Mouse (Mus musculus) lung, embryonic 16.5 days (tissue): Measurements from ENCODE around the gene Rnf215. TPM values are rescaled to one million over a fixed set of nuclear protein-coding genes. Genes with fewer than 3 reads are reported as not detected.
A peak's percentile ranks its signal among the peaks of the same experiment; 100 is the strongest.
"Not testable (repeated sequence)": the region's sequence is repeated elsewhere in the genome, so short reads cannot be mapped to it uniquely, and the experiment has no call there.

ENCODE experiments used
- ATAC-seq: fragments of 200-750 bp; cut with Nextera tagmentation; 2 replicates; pipeline ENCODE4 v1.8.0; 2017; ENCODE audit warnings: low read depth, mild to moderate bottlenecking, moderate library complexity
- H3K27ac ChIP-seq: fragments of 300-500 bp; sonication (generic); 2 replicates; pipeline ENCODE4 v1.5.1; 2014; ENCODE audit warnings: mild to moderate bottlenecking, control low read depth, low read length
- H3K27me3 ChIP-seq: fragments of 300-500 bp; sonication (generic); 2 replicates; pipeline ENCODE4 v1.6.1; 2014; ENCODE audit warnings: low read depth, low read length, mixed read lengths; ENCODE audit not compliant: control insufficient read depth, insufficient read depth
- H3K36me3 ChIP-seq: fragments of 300-500 bp; sonication (generic); 2 replicates; pipeline ENCODE4 v1.6.1; 2014; ENCODE audit warnings: low read length; ENCODE audit not compliant: control insufficient read depth, insufficient read depth
- H3K4me1 ChIP-seq: fragments of 300-500 bp; sonication (generic); replicated peaks from 2 replicates; pipeline ENCODE4 v1.6.1; 2014; ENCODE audit warnings: low read length, mixed read lengths; ENCODE audit not compliant: control insufficient read depth, insufficient read depth
- H3K4me2 ChIP-seq: fragments of 300-500 bp; sonication (generic); 2 replicates; pipeline ENCODE4 v1.6.1; 2014; ENCODE audit warnings: low read depth, low read length, control low read depth
- H3K4me3 ChIP-seq: fragments of 300-500 bp; sonication (generic); 2 replicates; pipeline ENCODE4 v1.5.1; 2014; ENCODE audit warnings: mild to moderate bottlenecking, low read length, control low read depth
- H3K9ac ChIP-seq: fragments of 300-500 bp; sonication (generic); 2 replicates; pipeline ENCODE4 v1.6.1; 2014; ENCODE audit warnings: low read length, control low read depth
- H3K9me3 ChIP-seq: fragments of 300-500 bp; sonication (generic); 2 replicates; pipeline ENCODE4 v1.6.1; 2016; ENCODE audit warnings: low read length; ENCODE audit not compliant: control insufficient read depth
- whole genome bisulfite sequencing: fragments of 180-500 bp; shearing (Covaris S2); extraction: QIAGEN DNeasy Blood & Tissue Kit; methylation state at CpG from one replicate; pipeline ENCODE4 v1.1.7; 2014; 5-methylcytosine and 5-hydroxymethylcytosine counted together
- polyA plus RNA-seq: library from polyadenylated mRNA; unstranded; fragments of >200 nt; fragmentation: Nextera tagmentation; extraction: Ambion mirVana; gene quantifications from 2 replicates; pipeline ENCODE4 v1.2.1, GENCODE M21; 2015

The Rnf215 gene
- polyA plus RNA-seq, 1 experiment from 2014 or later: 35.7 TPM

- 17% methylated on average over 1 of the region's 1 CpGs for WGBS
- no peak for ATAC-seq
- peaks cover 43% of the 10 kb centered on the region for H3K36me3 ChIP-seq
- no peaks in the 10 kb centered on the region for H3K4me1 ChIP-seq
- H3K27ac ChIP-seq: no peak overlapping the region
- H3K9ac ChIP-seq: no peak overlapping the region
- no peak overlapping the region for H3K4me2 ChIP-seq
- no peaks in the 10 kb centered on the region for H3K27me3 ChIP-seq
- no peak overlapping the region for H3K4me3 ChIP-seq
- H3K9me3 ChIP-seq: no peaks in the 10 kb centered on the region
Observed at GRCm38 (mm10) chr11:4182061-4182460, 47.1 kb downstream of the Rnf215 start.

GRCm38 (mm10) chr11:4183511-4183910, 48.5 kb downstream of the Rnf215 start:
- H3K9me3 ChIP-seq: no peaks in the 10 kb centered on the region
- H3K27ac ChIP-seq: 0 out of 2 replicates have a peak overlapping the region, but pooled peaks have one; percentile 8
- H3K27me3 ChIP-seq: no peaks in the 10 kb centered on the region
- H3K36me3 ChIP-seq: peaks cover 30% of the 10 kb centered on the region
- no peak for ATAC-seq
- H3K9ac ChIP-seq: no peak overlapping the region
- no peak overlapping the region for H3K4me3 ChIP-seq
- H3K4me1 ChIP-seq: peaks cover 10% of the 10 kb centered on the region
- no peak overlapping the region for H3K4me2 ChIP-seq

DNA sequence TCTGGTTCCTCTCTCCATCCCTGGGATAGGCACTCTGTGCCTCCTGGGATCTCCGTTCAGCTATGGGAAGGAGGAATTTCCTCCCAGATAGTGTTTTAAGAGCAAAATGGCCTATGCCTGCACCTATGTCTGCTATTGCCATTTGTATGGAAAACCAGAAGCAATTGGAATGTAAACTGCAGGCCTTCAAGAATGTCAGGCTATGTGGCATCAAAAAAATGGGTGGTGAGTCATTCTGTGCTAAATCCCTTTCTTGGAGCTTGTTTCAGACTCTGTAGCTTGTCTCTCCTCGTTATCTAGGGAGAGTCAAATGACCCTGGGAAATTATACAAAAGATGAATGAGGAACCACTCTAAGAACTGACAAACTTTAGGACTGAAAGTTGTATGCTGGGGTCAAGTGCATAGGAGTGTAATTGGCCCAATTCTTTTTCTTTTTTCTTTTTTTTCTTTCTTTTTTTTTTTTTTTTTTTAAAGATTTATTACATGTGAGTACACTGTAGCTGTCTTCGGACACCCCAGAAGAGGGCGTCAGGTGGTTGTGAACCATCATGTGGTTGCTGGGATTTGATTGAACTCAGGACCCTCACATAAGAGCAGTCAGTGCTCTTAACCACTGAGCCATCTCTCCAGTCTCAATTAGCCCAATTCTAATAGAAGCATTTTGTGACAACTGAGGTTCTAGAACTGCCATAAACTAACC, 49.4 kb downstream of the Rnf215 start:
- no peaks in the 10 kb centered on the region for H3K27me3 ChIP-seq
- no peaks in the 10 kb centered on the region for H3K9me3 ChIP-seq
- H3K9ac ChIP-seq: no peak overlapping the region
- ATAC-seq: no peak
- 68% methylated on average over 4 of the region's 4 CpGs for WGBS
- H3K4me2 ChIP-seq: no peak overlapping the region
- H3K36me3 ChIP-seq: peaks cover 24% of the 10 kb centered on the region
- no peak overlapping the region for H3K4me3 ChIP-seq
- H3K4me1 ChIP-seq: peaks cover 10% of the 10 kb centered on the region
- no peak overlapping the region for H3K27ac ChIP-seq

GRCm38 (mm10) chr11:4185480-4185879, 50.5 kb downstream of the Rnf215 start:
- WGBS: 84% methylated on average over 6 of the region's 6 CpGs
- H3K4me1 ChIP-seq, H3K4me3 ChIP-seq, H3K9ac ChIP-seq, ATAC-seq, H3K27me3 ChIP-seq, H3K27ac ChIP-seq, H3K9me3 ChIP-seq, H3K4me2 ChIP-seq: not testable (repeated sequence)
- peaks cover 18% of the 10 kb centered on the region for H3K36me3 ChIP-seq

DNA sequence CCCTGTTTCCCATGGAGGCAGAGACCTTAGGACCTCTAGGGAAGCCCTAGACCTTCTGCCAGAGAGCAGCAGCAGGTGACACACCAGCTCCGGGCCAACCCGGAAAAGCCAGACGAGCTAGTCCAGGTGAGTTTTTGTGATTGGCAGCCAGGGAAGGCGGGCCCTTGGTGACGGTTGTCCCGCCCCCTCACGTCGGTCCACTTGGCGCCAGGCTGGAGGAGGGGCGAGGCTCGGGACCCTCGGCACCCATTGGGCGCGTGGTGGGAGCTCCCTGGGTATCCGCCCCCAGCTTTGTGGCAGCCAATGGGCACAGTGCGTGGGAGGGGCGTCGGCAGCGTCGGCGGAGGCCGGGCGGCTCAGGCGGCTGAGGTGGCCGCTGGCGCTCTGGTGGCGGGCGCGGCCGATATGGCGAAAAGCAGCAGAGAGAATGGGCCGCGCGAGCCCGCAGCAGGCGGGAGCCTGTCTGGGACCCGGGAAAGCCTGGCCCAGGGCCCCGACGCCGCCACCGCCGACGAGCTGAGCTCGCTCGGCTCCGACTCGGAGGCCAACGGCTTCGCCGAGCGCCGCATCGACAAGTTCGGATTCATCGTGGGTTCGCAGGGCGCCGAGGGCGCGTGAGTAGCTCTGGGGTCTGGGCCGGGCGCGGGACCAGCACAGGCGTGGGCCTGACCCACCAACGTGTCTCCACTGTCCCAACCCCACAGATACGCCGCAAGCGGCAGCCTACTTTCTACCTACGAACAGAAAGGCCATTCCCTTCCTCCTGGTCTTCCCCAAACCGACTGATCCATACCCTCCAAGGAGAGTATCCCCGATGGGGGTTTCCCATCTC, 51.7 kb downstream of the Rnf215 start, which contains the start of gene Tbc1d10a:
TSS of gene Tbc1d10a (plus strand) at position 304 of the 832 bp plus-strand sequence.
- Histone ChIP-seq H3K9me3 (no peaks in the 10 kb centered on the region), H3K4me2 (peak within 1 kb of the TSS; percentile 92), H3K36me3 (peaks cover 7% of the 10 kb centered on the region; the same call in 1 of the 2 replicates), H3K4me3 (peak within 1 kb of the TSS; percentile 92), H3K27me3 (no peaks in the 10 kb centered on the region), H3K27ac (no peak within 1 kb of the TSS; the same call in 1 of the 2 replicates), H3K9ac (peak within 1 kb of the TSS; percentile 97), H3K4me1 (peaks cover 10% of the 10 kb centered on the region)
- ATAC-seq: peak; percentile 100
- WGBS: under 1% methylated on average over 66 of the region's 71 CpGs

DNA sequence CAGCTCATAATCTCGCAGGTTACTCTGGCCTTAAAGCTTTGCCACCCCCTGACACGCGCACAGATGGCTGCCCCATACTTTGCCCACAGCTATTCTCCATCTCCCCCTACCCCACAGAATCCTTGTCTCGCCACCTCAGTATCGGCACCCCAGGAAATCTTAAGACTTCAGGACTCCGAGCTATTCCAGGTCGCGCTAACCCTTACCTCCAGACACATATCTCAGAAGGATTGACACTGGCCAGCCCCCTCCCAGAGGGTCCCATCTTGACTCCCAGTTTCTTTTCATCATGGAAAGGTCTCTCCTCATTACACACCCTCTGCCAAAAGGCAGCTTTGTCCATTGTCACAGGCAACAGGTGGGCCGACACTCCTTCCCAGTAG, 52.3 kb downstream of the Rnf215 start:
- ATAC-seq: no peak
- 11% methylated on average over 9 of the region's 9 CpGs for WGBS
- H3K9ac ChIP-seq: peak overlapping the region; percentile 97
- H3K4me2 ChIP-seq: peak overlapping the region; percentile 92
- H3K4me3 ChIP-seq: peak overlapping the region; percentile 92
- H3K4me1 ChIP-seq: peaks cover 10% of the 10 kb centered on the region
- H3K36me3 ChIP-seq: peaks cover 2% of the 10 kb centered on the region; the same call in 1 of the 2 replicates
- no peaks in the 10 kb centered on the region for H3K9me3 ChIP-seq
- H3K27me3 ChIP-seq: no peaks in the 10 kb centered on the region
- no peak overlapping the region for H3K27ac ChIP-seq

DNA sequence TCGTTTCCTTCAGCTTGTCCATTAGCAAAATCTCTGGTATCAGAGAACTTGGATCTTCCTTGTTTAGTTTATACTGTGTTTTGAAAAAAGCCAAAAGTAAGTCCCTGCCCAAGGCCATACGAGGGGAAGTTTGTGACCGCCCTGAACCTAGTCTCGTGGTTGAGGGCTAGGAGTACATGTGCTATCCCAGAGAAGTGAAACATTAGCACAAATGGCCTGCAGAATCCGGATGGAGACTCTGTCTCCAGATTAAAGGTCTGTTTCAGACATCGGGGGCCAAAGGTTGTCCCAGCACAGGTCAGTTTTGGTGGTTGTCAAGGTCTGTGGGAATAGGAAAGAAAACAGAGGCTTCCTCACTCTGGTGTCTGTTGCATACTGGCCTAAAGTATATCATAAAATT, 54.2 kb downstream of the Rnf215 start:
- Histone ChIP-seq H3K4me2 (no peak overlapping the region), H3K4me3 (no peak overlapping the region), H3K9ac (no peak overlapping the region), H3K36me3 (no peaks in the 10 kb centered on the region), H3K27ac (no peak overlapping the region), H3K4me1 (peaks cover 10% of the 10 kb centered on the region), H3K9me3 (no peaks in the 10 kb centered on the region), H3K27me3 (no peaks in the 10 kb centered on the region)
- no peak for ATAC-seq
- 82% methylated on average over 6 of the region's 6 CpGs for WGBS

- WGBS: 80% methylated on average over 3 of the region's 3 CpGs
- H3K9me3 ChIP-seq: no peaks in the 10 kb centered on the region
- no peaks in the 10 kb centered on the region for H3K27me3 ChIP-seq
- H3K4me1 ChIP-seq: peaks cover 10% of the 10 kb centered on the region
- H3K4me2 ChIP-seq: no peak overlapping the region
- ATAC-seq: no peak
- no peak overlapping the region for H3K4me3 ChIP-seq
- H3K27ac ChIP-seq: no peak overlapping the region
- H3K9ac ChIP-seq: 0 out of 2 replicates have a peak overlapping the region, but pooled peaks have one; percentile 15
- H3K36me3 ChIP-seq: no peaks in the 10 kb centered on the region
Observed at GRCm38 (mm10) chr11:4190677-4191076, 55.7 kb downstream of the Rnf215 start.
